32 mouse cellular contexts compared by ENCODE assay signal in the genomic region with DNA sequence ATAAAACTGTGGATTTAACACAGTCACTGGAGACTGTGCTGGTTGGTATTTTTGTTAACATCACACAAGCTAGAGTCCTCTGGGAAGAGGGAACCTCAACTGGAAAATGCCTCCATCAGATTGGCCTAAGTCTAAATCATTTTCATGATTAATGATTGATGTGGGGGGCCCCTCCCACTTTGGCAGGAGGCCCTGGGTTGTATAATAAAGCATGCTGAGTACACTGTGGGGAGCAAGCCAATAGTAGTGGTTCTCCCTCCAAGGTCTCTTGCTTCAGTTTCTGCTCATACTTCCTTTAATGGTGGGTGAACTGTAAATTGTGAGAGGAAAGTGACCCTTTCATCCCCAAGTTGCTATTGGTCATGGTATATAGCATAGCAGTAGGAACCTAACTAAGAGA. TPM values are rescaled to one million over a fixed set of nuclear protein-coding genes. Genes with fewer than 3 reads are reported as not detected.
DNase-seq lines count a peak whose midpoint lies in the region; ATAC-seq and TF ChIP-seq lines count a peak whose summit lies in the region.
"Had no signal": no experiment of that assay in that cellular context is flagged by ENCODE, and none has a peak within 500 bp of the region (broad histone marks: within the 10 kb centered on the region; RNA-seq: fewer than 3 reads in every experiment).

No protein-coding gene starts in this region.

- no peak for TF ChIP-seq CTCF in liver, adult 2 months (IDR thresholded peaks at IDR 0.05; ENCODE audit: low read depth, low read length)

- ATAC-seq in liver, embryonic 11.5 days (replicated peaks; ENCODE audit: low FRiP score) = no peak
- peak; percentile 85 for ATAC-seq in intestine, embryonic 16.5 days
- ATAC-seq in erythroid progenitor cell, adult 5-6 weeks (replicated peaks; ENCODE audit: low FRiP score, poor library complexity, severe bottlenecking) = no peak
- ATAC-seq: activated CD4-positive, CD25-positive, alpha-beta regulatory T cell, adult 4 months; forebrain, postnatal 0 days; hindbrain, embryonic 16.5 days had no signal

- no peak overlapping the region for H3K27ac ChIP-seq in liver, adult 2 months (replicated peaks; ENCODE audit: insufficient read depth, low read depth, low read length)
- H3K27ac ChIP-seq in liver, embryonic 11.5 days (ENCODE audit: low read depth, low read length) = no peak overlapping the region
- no peak overlapping the region for H3K27ac ChIP-seq in intestine, embryonic 16.5 days (ENCODE audit: low read length)
- H3K27ac ChIP-seq: limb, embryonic 12.5 days; liver, embryonic 15.5 days; midbrain, embryonic 12.5 days; neural tube, embryonic 12.5 days; stomach, embryonic 15.5 days had no signal

- H3K36me3 ChIP-seq in liver, adult 2 months (ENCODE audit: control insufficient read depth, insufficient read depth, low read length) = peaks cover 20% of the 10 kb centered on the region
- H3K36me3 ChIP-seq in liver, embryonic 11.5 days (ENCODE audit: control insufficient read depth, insufficient read depth, low read length) = no peaks in the 10 kb centered on the region
- no peaks in the 10 kb centered on the region for H3K36me3 ChIP-seq in intestine, embryonic 16.5 days (ENCODE audit: control insufficient read depth, insufficient read depth, low read length)
- H3K36me3 ChIP-seq: limb, embryonic 12.5 days; liver, embryonic 15.5 days; midbrain, embryonic 12.5 days; neural tube, embryonic 12.5 days; stomach, embryonic 15.5 days had no signal

- no peak for TF ChIP-seq POLR2A in liver, adult 2 months (IDR thresholded peaks at IDR 0.05; ENCODE audit: extremely low read depth, insufficient read depth, low read length)

- H3K79me2 ChIP-seq in liver, adult 2 months (ENCODE audit: control insufficient read depth, insufficient read depth, low read length) = no peaks in the 10 kb centered on the region

- no peak overlapping the region for H3K4me2 ChIP-seq in liver, embryonic 11.5 days
- H3K4me2 ChIP-seq in intestine, embryonic 16.5 days (ENCODE audit: low read depth, low read length) = no peak overlapping the region
- H3K4me2 ChIP-seq: limb, embryonic 12.5 days; liver, embryonic 15.5 days; midbrain, embryonic 12.5 days; neural tube, embryonic 12.5 days; stomach, embryonic 15.5 days had no signal

- peaks cover 4% of the 10 kb centered on the region; the same call in 1 of the 2 replicates for H3K4me1 ChIP-seq in liver, adult 2 months (ENCODE audit: control insufficient read depth, insufficient read depth, low read length)
- no peaks in the 10 kb centered on the region for H3K4me1 ChIP-seq in liver, embryonic 11.5 days (replicated peaks; ENCODE audit: control insufficient read depth, insufficient read depth, low read length)
- H3K4me1 ChIP-seq in intestine, embryonic 16.5 days (ENCODE audit: control insufficient read depth, insufficient read depth, low read length) = no peaks in the 10 kb centered on the region
- H3K4me1 ChIP-seq: limb, embryonic 12.5 days; liver, embryonic 15.5 days; midbrain, embryonic 12.5 days; neural tube, embryonic 12.5 days; stomach, embryonic 15.5 days had no signal

- no peaks in the 10 kb centered on the region for H3K9me3 ChIP-seq in liver, embryonic 11.5 days (ENCODE audit: control insufficient read depth, low read length)
- no peaks in the 10 kb centered on the region for H3K9me3 ChIP-seq in intestine, embryonic 16.5 days (ENCODE audit: control insufficient read depth, low read length)
- H3K9me3 ChIP-seq: limb, embryonic 12.5 days; liver, embryonic 15.5 days; midbrain, embryonic 12.5 days; neural tube, embryonic 12.5 days; stomach, embryonic 15.5 days had no signal

- no peaks in the 10 kb centered on the region for H3K27me3 ChIP-seq in liver, adult 2 months (ENCODE audit: control insufficient read depth, insufficient read depth, low read length)
- peaks cover 7% of the 10 kb centered on the region; the same call in 1 of the 2 replicates for H3K27me3 ChIP-seq in liver, embryonic 11.5 days (replicated peaks; ENCODE audit: control insufficient read depth, insufficient read depth, low read length)
- H3K27me3 ChIP-seq in intestine, embryonic 16.5 days (replicated peaks; ENCODE audit: control insufficient read depth, insufficient read depth, low read length) = no peaks in the 10 kb centered on the region; the same call in 1 of the 2 replicates
- H3K27me3 ChIP-seq: liver, embryonic 15.5 days; neural tube, embryonic 12.5 days; stomach, embryonic 15.5 days had no signal

- H3K9ac ChIP-seq in liver, adult 2 months (ENCODE audit: low read depth, low read length) = no peak overlapping the region
- H3K9ac ChIP-seq in liver, embryonic 11.5 days (ENCODE audit: low read depth, low read length) = no peak overlapping the region
- no peak overlapping the region for H3K9ac ChIP-seq in intestine, embryonic 16.5 days (ENCODE audit: low read depth, low read length)
- H3K9ac ChIP-seq: forebrain, postnatal 0 days; limb, embryonic 12.5 days; liver, embryonic 15.5 days; midbrain, embryonic 12.5 days; neural tube, embryonic 12.5 days; stomach, embryonic 15.5 days had no signal

- peak; percentile 31 to 58 for DNase-seq in adrenal gland, adult (ENCODE audit: inconsistent age in 2 of 2, low spot score in 1 of 2)
- DNase-seq in adrenal gland, postnatal 4 days (ENCODE audit: low spot score in 2 of 2) = no peak
- DNase-seq in liver, adult 2 months (ENCODE audit: extremely low read depth, low read depth, low spot score) = peak; percentile 37
- no peak for DNase-seq in liver, embryonic 11.5 days (ENCODE audit: low spot score)
- peak; percentile 61 to 78 for DNase-seq in kidney, postnatal 36 days
- DNase-seq in spleen, adult 18-20 months = no peak
- DNase-seq: cerebellum, adult 11 months; cerebellum, postnatal 14 days; embryo, embryonic 11 days; forebrain, postnatal 0 days; thymus, adult 2 months had no signal

- H3K4me3 ChIP-seq in liver, adult 2 months (ENCODE audit: insufficient read depth, low read depth, low read length) = no peak overlapping the region
- H3K4me3 ChIP-seq in liver, embryonic 11.5 days (ENCODE audit: low read depth, low read length) = no peak overlapping the region
- no peak overlapping the region for H3K4me3 ChIP-seq in intestine, embryonic 16.5 days (ENCODE audit: low read length)
- H3K4me3 ChIP-seq: limb, embryonic 12.5 days; liver, embryonic 15.5 days; midbrain, embryonic 12.5 days; neural tube, embryonic 12.5 days; stomach, embryonic 15.5 days had no signal

RNA-seq across cellular contexts. Expression of gene Cldn34a, which starts 57.8 kb away (rescaled TPM):
- not detected for total RNA-seq in adrenal gland, postnatal 4 days (2021)
- total RNA-seq in liver, adult 2 months (2014; rRNA removed) = not detected in 2 replicates
- not detected in 2 replicates for polyA plus RNA-seq in liver, adult 2 months (2012; rRNA removed)
- not detected in 2 replicates for polyA plus RNA-seq in liver, embryonic 11.5 days (2014; fragmentation: Nextera tagmentation; extraction: Ambion mirVana)
- not detected in 2 replicates for polyA plus RNA-seq in intestine, embryonic 16.5 days (2015; fragmentation: Nextera tagmentation; extraction: Ambion mirVana)
- total RNA-seq in erythroid progenitor cell, adult 5-6 weeks (2015; ENCODE audit: low replicate concordance) = not detected in 2 replicates
- total RNA-seq in erythroid progenitor cell, adult 5-6 weeks (2017; ENCODE audit: low replicate concordance) = not detected in 2 replicates
- total RNA-seq: forebrain, postnatal 0 days; gastrocnemius, adult 18-20 months; gastrocnemius, postnatal 4 days; hematopoietic stem cell, adult 5-6 weeks; layer of hippocampus, postnatal 10 days; left cerebral cortex, postnatal 10 days; megakaryocyte progenitor cell, adult 5-6 weeks; monocyte, adult 5-6 weeks had no signal
- polyA plus RNA-seq: activated CD4-positive, CD25-positive, alpha-beta regulatory T cell, adult 4 months; embryonic facial prominence, embryonic 14.5 days; forebrain, postnatal 0 days; heart, embryonic 16.5 days; hindbrain, embryonic 16.5 days; large intestine, adult 2 months; limb, embryonic 12.5 days; liver, embryonic 15.5 days; midbrain, embryonic 12.5 days; neural tube, embryonic 12.5 days; spleen, adult 2 months; stomach, embryonic 15.5 days; thymus, adult 2 months; urinary bladder, adult 2 months had no signal

Comparison
In these comparisons a context has a peak if more than half of its experiments do, and no peak if none do; other contexts are left out.
1. DNase-seq: peak in adrenal gland, adult (2 of 2), liver, adult 2 months (single experiment) and kidney, postnatal 36 days (2 of 2); none in adrenal gland, postnatal 4 days (0 of 2), liver, embryonic 11.5 days (single experiment) and spleen, adult 18-20 months (0 of 2).